Mouse (Mus musculus): ENCODE data around the gene Haus4.

DNA sequence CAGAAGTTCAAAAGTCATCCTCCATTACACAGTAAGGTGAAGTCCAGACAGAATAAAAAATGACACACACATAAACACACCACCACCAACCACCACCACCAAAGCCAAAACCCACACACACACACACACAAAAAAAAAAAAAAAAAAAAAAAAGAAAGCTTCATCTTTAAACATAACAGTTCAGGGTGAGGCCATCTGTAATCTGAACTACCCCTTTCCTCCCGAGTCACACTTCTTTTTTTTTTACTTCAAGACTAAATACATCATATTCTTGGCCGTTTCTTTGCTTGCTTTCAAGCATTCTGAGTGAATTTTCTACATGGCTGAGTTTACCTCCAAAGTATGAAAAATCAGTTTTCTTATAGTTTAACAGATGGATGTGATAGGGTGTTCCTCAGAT, 47.2 kb upstream of the Haus4 start:
- TF ChIP-seq CTCF (conservative IDR thresholded peaks at IDR 0.05; ENCODE audit: insufficient read depth, insufficient read length, low read depth, low read length) (no peak), POLR2A (IDR thresholded peaks at IDR 0.05; ENCODE audit: low read depth, low read length) (no peak)

Measured in kidney, adult 2 months (tissue).